Mouse (Mus musculus) kidney, adult 2 months (tissue): Measurements from ENCODE around the gene Nek8. TPM values are rescaled to one million over a fixed set of nuclear protein-coding genes. Genes with fewer than 3 reads are reported as not detected.
A peak's percentile ranks its signal among the peaks of the same experiment; 100 is the strongest.

Experiments used
- DNase-seq: peaks from one replicate; pipeline ENCODE4 v3.0.0; 2021
- H3K27ac ChIP-seq: fragments of 200-500 bp; 2 replicates; pipeline ENCODE4 v1.5.1; 2012; ENCODE audit warnings: low read depth, low read length, control low read depth, inconsistent platforms; ENCODE audit not compliant: insufficient read depth
- H3K27me3 ChIP-seq: fragments of 200-500 bp; replicated peaks from 2 replicates; pipeline ENCODE4 v1.6.1; 2012; ENCODE audit warnings: mild to moderate bottlenecking, moderate library complexity, low read length, inconsistent platforms; ENCODE audit not compliant: control insufficient read depth, insufficient read depth
- H3K36me3 ChIP-seq: fragments of 200-500 bp; 2 replicates; pipeline ENCODE4 v1.6.1; 2012; ENCODE audit warnings: mild to moderate bottlenecking, moderate library complexity, low read length, inconsistent platforms; ENCODE audit not compliant: control insufficient read depth, insufficient read depth
- H3K4me1 ChIP-seq: fragments of 200-500 bp; 2 replicates; pipeline ENCODE4 v1.6.1; 2011; ENCODE audit warnings: low read length; ENCODE audit not compliant: control insufficient read depth, insufficient read depth
- H3K4me3 ChIP-seq: fragments of 200-500 bp; 2 replicates; pipeline ENCODE4 v1.5.1; 2011; ENCODE audit warnings: mild to moderate bottlenecking, low read depth, low read length, control low read depth; ENCODE audit not compliant: insufficient read depth
- CTCF ChIP-seq: fragments of 200-500 bp; conservative IDR thresholded peaks from 2 replicates; pipeline ENCODE4 v1.5.1; 2011; ENCODE audit warnings: low read depth, mild to moderate bottlenecking, control low read depth, low read length, moderate library complexity, mixed read lengths; ENCODE audit not compliant: insufficient read depth, insufficient read length
- POLR2A ChIP-seq: fragments of 200-500 bp; IDR thresholded peaks from one replicate; pipeline ENCODE4 v1.6.1; 2011; ENCODE audit warnings: low read depth, low read length, control low read depth
- WGBS: fragments of 180-500 bp; shearing (Covaris S2); methylation state at CpG from one replicate; pipeline ENCODE4 v1.1.7; 2018; 5-methylcytosine and 5-hydroxymethylcytosine counted together
- polyA plus RNA-seq: library from polyadenylated mRNA; depleted of rRNA; stranded (reverse); fragments of >200 nt; gene quantifications from 2 replicates; pipeline ENCODE4 v1.2.3, GENCODE M21; 2012

Gene Nek8
- polyA plus RNA-seq, 1 experiment = 18.3 TPM

GRCm38 (mm10) chr11:78207190-78207589, 30.7 kb upstream of the Nek8 start:
- H3K36me3 ChIP-seq = peaks cover 6% of the 10 kb centered on the region; the same call in 1 of the 2 replicates
- H3K4me3 ChIP-seq = no peak overlapping the region

DNA sequence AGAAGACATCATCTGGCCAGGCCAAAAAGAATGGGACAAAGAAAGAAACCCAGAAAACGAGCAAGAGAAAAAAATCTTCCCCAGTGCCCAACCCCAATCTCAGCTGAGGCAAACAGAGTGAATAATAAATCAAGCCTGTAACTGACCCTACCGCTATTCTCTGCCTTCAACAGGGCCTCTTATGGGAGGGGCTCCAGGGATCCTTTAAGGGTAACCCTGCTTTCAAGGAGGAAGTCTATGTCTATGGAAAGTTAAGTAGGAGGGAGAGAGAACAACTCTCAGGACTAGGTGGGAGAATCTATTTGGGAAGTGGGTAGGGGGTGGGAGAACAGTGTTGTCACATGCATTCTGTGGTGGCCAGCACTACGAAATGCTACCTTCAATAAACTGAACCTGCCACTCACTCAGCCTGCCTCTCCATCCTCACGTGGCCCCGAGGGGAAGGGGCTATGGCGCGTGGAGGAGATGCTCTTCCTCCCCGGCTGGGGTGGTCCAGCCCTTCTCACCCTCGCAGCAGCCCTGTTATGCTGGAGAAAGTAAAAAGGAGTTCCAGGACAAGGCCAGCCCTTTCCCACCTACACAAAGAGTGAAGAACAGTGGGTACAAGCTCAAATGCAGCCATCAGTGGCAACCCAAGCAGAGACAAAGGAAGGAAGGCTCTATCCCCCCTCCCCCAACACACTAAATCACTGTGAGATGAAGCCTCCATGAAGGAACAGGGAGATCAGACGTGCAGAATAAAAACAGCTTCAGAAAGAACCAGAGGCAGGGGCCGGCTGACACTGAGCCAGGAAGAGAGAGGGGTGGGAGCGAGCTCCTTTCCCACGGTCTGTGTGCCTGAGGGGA, 29.1 kb upstream of the Nek8 start:
- no peak for DNase-seq
- H3K4me3 ChIP-seq = no peak overlapping the region
- peaks cover 2% of the 10 kb centered on the region; the same call in 1 of the 2 replicates for H3K36me3 ChIP-seq
- no peaks in the 10 kb centered on the region for H3K27me3 ChIP-seq
- 51% methylated on average over 13 of the region's 13 CpGs for WGBS
- peaks cover 7% of the 10 kb centered on the region; the same call in 1 of the 2 replicates for H3K4me1 ChIP-seq
- TF ChIP-seq POLR2A (no peak), CTCF (no peak)
- no peak overlapping the region for H3K27ac ChIP-seq

More at GRCm38 (mm10) chr11:78207190-78207589, 30.7 kb upstream of the Nek8 start:
- no peak for DNase-seq
- TF ChIP-seq POLR2A = no peak
- no peak for TF ChIP-seq CTCF
- 93% methylated on average over 7 of the region's 7 CpGs for WGBS
- Histone ChIP-seq H3K27ac (no peak overlapping the region), H3K27me3 (no peaks in the 10 kb centered on the region), H3K4me1 (peaks cover 7% of the 10 kb centered on the region; the same call in 1 of the 2 replicates)

GRCm38 (mm10) chr11:78204287-78204686, 27.8 kb upstream of the Nek8 start:
- H3K27me3 ChIP-seq = no peaks in the 10 kb centered on the region
- WGBS = 83% methylated on average over 6 of the region's 6 CpGs
- no peak for DNase-seq
- TF ChIP-seq CTCF (no peak), POLR2A (no peak)
- H3K27ac ChIP-seq = no peak overlapping the region
- peaks cover 2% of the 10 kb centered on the region; the same call in 1 of the 2 replicates for H3K36me3 ChIP-seq
- H3K4me1 ChIP-seq = peaks cover 7% of the 10 kb centered on the region; the same call in 1 of the 2 replicates
- H3K4me3 ChIP-seq = no peak overlapping the region

DNA sequence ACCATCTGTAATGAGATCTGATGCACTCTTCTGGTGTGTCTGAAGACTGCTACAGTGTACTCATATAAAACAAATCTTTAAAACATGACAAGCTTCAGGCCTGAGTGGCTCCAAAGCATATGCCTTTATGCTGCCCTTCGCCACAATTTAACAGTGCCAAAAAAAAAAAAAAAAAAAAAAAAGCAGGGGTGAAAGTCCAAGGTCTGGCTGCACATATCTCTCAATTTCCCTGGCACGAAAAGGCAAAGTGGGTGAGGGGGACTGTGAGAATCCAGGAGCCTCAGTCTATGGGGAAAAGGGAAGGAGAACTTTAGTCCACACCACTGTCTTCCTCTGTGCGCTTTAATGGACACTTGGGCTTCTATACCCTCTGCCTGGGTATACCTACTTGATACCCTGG, 25.9 kb upstream of the Nek8 start:
- H3K36me3 ChIP-seq = peaks cover under 1% of the 10 kb centered on the region; the same call in 1 of the 2 replicates
- TF ChIP-seq POLR2A (no peak), CTCF (no peak)
- H3K4me3 ChIP-seq = no peak overlapping the region
- DNase-seq = peak; percentile 49
- no peak overlapping the region for H3K27ac ChIP-seq
- no peaks in the 10 kb centered on the region for H3K27me3 ChIP-seq
- WGBS = 61% methylated on average over 3 of the region's 3 CpGs
- H3K4me1 ChIP-seq = peaks cover 7% of the 10 kb centered on the region; the same call in 1 of the 2 replicates

DNA sequence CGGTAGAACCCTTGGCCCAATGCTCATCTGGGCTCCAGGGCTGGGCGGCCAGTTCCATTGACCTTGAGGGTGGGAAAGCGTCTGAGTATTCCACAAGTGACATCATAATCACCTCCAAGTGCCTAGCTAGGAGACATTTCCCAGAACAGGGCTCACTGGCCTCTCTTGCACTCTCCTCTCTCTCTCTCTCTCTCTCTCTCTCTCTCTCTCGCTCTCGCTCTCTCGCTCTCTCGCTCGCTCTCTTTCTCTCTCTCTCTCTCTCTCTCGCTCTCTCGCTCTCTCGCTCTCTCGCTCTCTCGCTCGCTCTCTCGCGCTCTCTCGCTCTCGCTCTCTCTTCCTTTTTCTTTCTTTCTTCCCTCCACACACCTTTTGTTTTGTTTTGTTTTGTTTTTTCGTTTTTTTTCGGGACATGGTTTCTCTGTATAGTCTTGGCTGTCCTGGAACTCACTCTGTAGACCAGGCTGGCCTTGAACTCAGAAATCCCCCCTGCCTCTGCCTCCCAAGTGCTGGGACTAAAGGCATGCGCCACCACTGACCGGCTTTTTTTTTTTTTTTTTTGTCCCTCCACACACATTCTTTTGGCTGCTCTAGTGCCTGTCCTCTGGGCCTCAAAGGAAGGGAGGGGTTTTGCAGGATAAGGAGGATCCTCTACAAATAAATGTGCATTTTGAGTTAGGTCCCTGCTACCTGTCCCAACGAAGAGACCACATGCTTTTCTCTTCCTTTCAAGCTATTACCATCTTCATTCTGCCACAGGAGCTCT, 18.8 kb upstream of the Nek8 start:
- DNase-seq = no peak
- WGBS = 64% methylated on average over 23 of the region's 23 CpGs
- Histone ChIP-seq H3K36me3 (no peaks in the 10 kb centered on the region), H3K27ac (no peak overlapping the region; the same call in 1 of the 2 replicates), H3K27me3 (no peaks in the 10 kb centered on the region), H3K4me1 (peaks cover 9% of the 10 kb centered on the region), H3K4me3 (peak overlapping the region; percentile 72; the same call in 1 of the 2 replicates)
- no peak for TF ChIP-seq POLR2A
- no peak for TF ChIP-seq CTCF

DNA sequence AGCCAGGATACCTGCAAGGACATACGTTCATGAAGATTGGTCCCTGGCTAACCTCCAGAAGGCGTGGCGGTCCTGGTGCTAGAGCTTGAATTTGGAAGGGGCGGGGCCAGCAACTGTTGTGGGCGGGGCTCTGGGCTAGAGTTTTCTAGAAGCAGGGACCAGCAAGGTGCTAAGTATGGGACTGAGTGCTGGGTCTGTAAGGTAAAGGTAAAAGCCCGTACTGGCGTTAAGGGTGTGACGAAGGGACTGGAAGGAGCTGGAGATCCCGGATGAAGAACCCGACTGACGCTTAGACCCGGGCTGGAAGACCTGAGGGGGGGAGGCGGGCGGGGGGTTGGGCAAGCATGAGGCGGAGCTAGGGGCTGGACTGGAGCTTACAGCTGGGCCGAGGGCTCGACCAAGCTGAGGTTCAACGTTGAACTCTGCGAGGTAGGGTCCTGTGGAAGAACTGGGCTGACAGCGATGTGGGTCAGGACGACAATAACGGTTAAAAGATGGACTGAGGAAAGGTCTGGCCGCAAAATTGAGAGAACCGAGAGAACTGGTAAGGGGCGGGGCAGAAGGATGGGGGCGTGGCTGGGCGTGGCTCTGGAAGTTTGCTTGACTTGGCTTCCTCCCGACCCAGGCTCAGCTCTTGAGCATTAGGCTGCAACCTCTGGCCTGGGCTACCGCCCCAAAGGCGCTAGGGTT, 18.1 kb upstream of the Nek8 start:
- TF ChIP-seq POLR2A (peak; percentile 36), CTCF (no peak)
- Histone ChIP-seq H3K4me1 (peaks cover 14% of the 10 kb centered on the region), H3K4me3 (peak overlapping the region; percentile 72), H3K36me3 (no peaks in the 10 kb centered on the region), H3K27me3 (no peaks in the 10 kb centered on the region), H3K27ac (peak overlapping the region; percentile 54; the same call in 1 of the 2 replicates)
- DNase-seq = peak; percentile 88
- WGBS = 3% methylated on average over 30 of the region's 30 CpGs

- DNase-seq = no peak
- TF ChIP-seq POLR2A = no peak
- Histone ChIP-seq H3K27me3 (no peaks in the 10 kb centered on the region), H3K4me1 (peaks cover 16% of the 10 kb centered on the region), H3K4me3 (no peak within 1 kb of the TSS), H3K36me3 (no peaks in the 10 kb centered on the region), H3K27ac (no peak within 1 kb of the TSS)
- 50% methylated on average over 1 of the region's 1 CpGs for WGBS
Measured at GRCm38 (mm10) chr11:78193113-78193512, 16.6 kb upstream of the Nek8 start, which contains the start of gene Proca1. Proca1 (plus strand) TSS chr11:78193392.
